Mouse (Mus musculus) intestine, postnatal 0 days (tissue): ENCODE data around the gene Asic2. TPM values are rescaled to one million over a fixed set of nuclear protein-coding genes. Genes with fewer than 3 reads are reported as not detected.

Experiments used
- ATAC-seq: fragments of 200-750 bp; cut with Nextera tagmentation; 2 replicates; pipeline ENCODE4 v1.8.0; 2017; ENCODE audit warnings: mild to moderate bottlenecking, moderate TSS enrichment, moderate library complexity
- H3K27ac ChIP-seq: fragments of 300-500 bp; sonication (generic); 2 replicates; pipeline ENCODE4 v1.5.1; 2014; ENCODE audit warnings: mild to moderate bottlenecking, low read depth, low read length, moderate library complexity
- H3K27me3 ChIP-seq: fragments of 300-500 bp; sonication (generic); replicated peaks from 2 replicates; pipeline ENCODE4 v1.6.1; 2014; ENCODE audit warnings: low read length, mixed read lengths; ENCODE audit not compliant: control insufficient read depth, insufficient read depth
- H3K36me3 ChIP-seq: fragments of 300-500 bp; sonication (generic); 2 replicates; pipeline ENCODE4 v1.6.1; 2014; ENCODE audit warnings: mild to moderate bottlenecking, moderate library complexity; ENCODE audit not compliant: control insufficient read depth, insufficient read depth
- H3K4me1 ChIP-seq: fragments of 300-500 bp; sonication (generic); replicated peaks from 2 replicates; pipeline ENCODE4 v1.6.1; 2014; ENCODE audit warnings: antibody characterized with exemption, low read length, mixed read lengths; ENCODE audit not compliant: control insufficient read depth, insufficient read depth
- H3K4me2 ChIP-seq: fragments of 300-500 bp; sonication (generic); replicated peaks from 2 replicates; pipeline ENCODE4 v1.6.1; 2014; ENCODE audit warnings: low read depth, mild to moderate bottlenecking, moderate library complexity
- H3K4me3 ChIP-seq: fragments of 300-500 bp; sonication (generic); 2 replicates; pipeline ENCODE4 v1.5.1; 2014; ENCODE audit warnings: low read depth, low read length
- H3K9ac ChIP-seq: fragments of 300-500 bp; sonication (generic); 2 replicates; pipeline ENCODE4 v1.6.1; 2014; ENCODE audit warnings: mild to moderate bottlenecking, low read depth, low read length
- H3K9me3 ChIP-seq: fragments of 300-500 bp; sonication (generic); 2 replicates; pipeline ENCODE4 v1.6.1; 2016; ENCODE audit warnings: mixed run types; ENCODE audit not compliant: control insufficient read depth
- CTCF ChIP-seq: sonication (generic); IDR thresholded peaks from 2 replicates; pipeline ENCODE4 v1.5.1; 2016; ENCODE audit warnings: low read depth, mild to moderate bottlenecking, control low read depth, antibody characterized with exemption, moderate library complexity
- WGBS: fragments of 180-500 bp; shearing (Covaris S2); extraction: QIAGEN DNeasy Blood & Tissue Kit; methylation state at CpG from one replicate; pipeline ENCODE4 v1.1.7; 2014; 5-methylcytosine and 5-hydroxymethylcytosine counted together
- polyA plus RNA-seq: library from polyadenylated mRNA; unstranded; fragments of >200 nt; fragmentation: Nextera tagmentation; extraction: Ambion mirVana; gene quantifications from 2 replicates; pipeline ENCODE4 v1.2.1, GENCODE M21; 2015

The Asic2 gene
- polyA plus RNA-seq, 1 experiment from 2014 or later = 0.55 TPM

DNA sequence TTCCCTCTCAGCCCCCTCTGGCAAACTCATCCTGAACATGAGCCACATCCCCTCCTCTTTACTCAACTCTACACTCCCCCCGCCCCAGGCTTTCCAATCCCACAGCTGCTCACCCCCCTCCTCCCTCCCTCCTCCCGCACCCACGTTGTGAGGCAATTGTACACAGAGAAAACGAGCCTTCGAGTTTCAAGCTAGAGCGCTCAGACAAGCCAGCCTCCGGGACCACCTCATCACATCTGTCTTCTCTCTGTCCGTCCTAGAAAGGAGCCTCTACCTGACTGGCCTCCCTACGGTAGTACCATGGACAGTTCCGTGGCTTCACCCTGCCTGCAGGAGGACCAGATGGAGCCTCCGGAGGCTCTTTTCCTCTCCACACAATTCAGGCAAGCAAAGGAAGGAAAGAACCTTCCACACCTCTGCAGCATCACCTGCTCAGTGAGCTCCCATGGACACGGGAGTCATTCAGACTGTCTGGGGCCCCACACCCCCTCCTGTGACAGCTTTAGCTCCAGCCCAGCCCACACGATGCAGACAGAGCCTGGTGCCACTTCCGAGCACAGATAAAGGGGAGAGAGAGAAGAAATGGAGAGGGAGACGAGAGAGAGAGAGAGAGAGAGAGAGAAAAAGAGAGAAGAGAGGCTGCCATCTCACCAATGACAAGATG is 1.5 kb downstream of the Asic2 start:
- TF ChIP-seq CTCF = no peak
- Histone ChIP-seq H3K36me3 (no peaks in the 10 kb centered on the region), H3K4me1 (no peaks in the 10 kb centered on the region), H3K9me3 (no peaks in the 10 kb centered on the region), H3K9ac (no peak overlapping the region), H3K27ac (no peak overlapping the region), H3K27me3 (peaks cover 5% of the 10 kb centered on the region; the same call in 1 of the 2 replicates), H3K4me2 (no peak overlapping the region), H3K4me3 (no peak overlapping the region)
- no peak for ATAC-seq
- WGBS = 16% methylated on average over 15 of the region's 15 CpGs

DNA sequence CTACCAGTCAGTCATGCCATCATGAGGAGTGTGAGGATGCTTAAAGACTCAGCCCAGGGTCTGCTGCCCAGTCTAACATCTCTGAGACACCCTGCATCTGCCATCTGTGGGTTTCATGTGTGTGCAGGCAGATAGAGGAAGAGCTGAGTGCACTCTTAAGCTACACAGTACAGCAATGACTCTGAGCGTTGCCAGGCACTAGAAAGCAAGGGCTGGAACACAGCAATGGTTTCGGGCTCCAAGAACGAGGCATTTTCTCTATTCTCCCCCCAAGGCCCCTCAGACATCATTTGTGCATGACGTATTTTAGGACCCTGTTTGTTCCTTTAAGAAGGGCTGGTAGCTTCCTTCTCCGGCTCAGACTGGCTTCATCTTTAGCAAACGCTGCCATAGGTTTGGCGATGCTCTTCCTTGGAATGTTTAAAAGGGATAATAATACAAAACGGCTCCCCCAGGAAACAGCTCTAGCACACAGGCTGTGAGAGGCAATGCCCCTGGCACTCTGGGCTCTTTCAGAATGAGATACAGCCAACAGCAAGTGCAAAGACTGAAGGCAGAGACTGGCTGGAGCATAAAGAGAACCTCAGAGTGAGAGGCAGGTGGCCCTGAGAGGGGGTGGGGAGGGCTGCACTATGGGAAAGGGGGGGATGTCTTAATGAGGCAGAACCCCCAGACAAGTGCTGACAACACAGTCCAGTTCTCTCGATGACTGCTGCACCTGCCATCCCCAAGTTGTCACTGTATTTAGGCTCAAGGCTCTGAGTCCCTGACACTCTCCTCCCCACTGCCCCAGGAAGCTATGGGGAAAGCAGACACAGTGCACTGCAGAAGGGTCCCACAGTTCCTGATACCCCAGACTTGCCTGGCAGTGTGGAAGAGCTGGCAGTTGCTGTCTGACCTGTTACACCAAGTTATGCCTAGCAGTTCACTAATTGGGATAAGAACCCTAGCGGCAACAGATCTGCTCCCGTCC is 2.3 kb downstream of the Asic2 start:
- Histone ChIP-seq H3K27me3 (peaks cover 5% of the 10 kb centered on the region; the same call in 1 of the 2 replicates), H3K4me1 (no peaks in the 10 kb centered on the region), H3K4me3 (no peak overlapping the region), H3K9ac (no peak overlapping the region), H3K36me3 (no peaks in the 10 kb centered on the region), H3K4me2 (no peak overlapping the region), H3K9me3 (no peaks in the 10 kb centered on the region), H3K27ac (no peak overlapping the region)
- ATAC-seq = no peak
- no peak for TF ChIP-seq CTCF
- 69% methylated on average over 11 of the region's 11 CpGs for WGBS

DNA sequence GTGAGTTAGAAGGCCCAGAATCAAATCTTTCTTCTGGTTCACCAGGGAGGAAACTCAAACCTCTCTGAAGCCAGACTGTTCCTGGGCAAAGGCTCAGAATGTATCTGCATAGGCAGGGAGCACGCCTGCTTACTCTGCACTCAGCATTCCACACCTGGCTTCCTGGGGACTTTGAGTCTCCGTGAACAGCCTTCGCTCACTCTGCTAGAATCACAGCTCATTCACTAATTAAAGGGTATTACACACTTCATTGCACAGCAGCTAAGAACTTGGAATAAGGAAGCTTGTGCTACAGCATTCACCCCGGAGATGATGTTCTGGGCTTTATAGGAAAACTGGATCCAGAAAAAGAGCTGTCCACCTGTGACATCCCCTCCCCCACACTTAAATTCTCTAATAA is 3.7 kb downstream of the Asic2 start:
- Histone ChIP-seq H3K4me2 (no peak overlapping the region), H3K36me3 (no peaks in the 10 kb centered on the region), H3K27me3 (peaks cover 5% of the 10 kb centered on the region; the same call in 1 of the 2 replicates), H3K27ac (no peak overlapping the region), H3K9me3 (no peaks in the 10 kb centered on the region), H3K4me3 (no peak overlapping the region), H3K9ac (no peak overlapping the region), H3K4me1 (no peaks in the 10 kb centered on the region)
- ATAC-seq = no peak
- 84% methylated on average over 4 of the region's 4 CpGs for WGBS
- TF ChIP-seq CTCF = no peak

DNA sequence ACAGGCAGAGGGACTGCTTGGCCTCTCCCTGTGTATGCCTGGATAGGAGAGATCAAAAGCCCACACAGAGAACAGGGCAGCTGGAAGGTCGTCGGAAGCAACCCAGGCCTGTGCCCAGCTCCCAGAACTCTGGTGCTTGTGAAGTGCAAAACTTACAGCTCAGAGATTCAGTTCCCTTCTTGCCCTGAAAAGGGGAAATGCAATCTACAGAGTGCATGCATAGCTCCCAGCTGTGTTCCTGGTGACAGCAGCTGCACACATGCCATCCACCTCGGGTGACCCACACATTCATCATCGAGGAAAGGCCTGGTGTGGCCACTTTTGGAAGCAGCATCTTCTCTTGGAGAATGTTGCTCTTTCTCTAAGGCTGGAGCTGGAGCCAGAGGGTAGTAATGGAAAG is 13.9 kb downstream of the Asic2 start:
- Histone ChIP-seq H3K4me1 (no peaks in the 10 kb centered on the region), H3K4me3 (no peak overlapping the region), H3K27ac (no peak overlapping the region), H3K36me3 (no peaks in the 10 kb centered on the region), H3K4me2 (no peak overlapping the region), H3K27me3 (no peaks in the 10 kb centered on the region), H3K9me3 (no peaks in the 10 kb centered on the region), H3K9ac (no peak overlapping the region)
- ATAC-seq = no peak
- TF ChIP-seq CTCF = no peak
- 59% methylated on average over 4 of the region's 4 CpGs for WGBS

DNA sequence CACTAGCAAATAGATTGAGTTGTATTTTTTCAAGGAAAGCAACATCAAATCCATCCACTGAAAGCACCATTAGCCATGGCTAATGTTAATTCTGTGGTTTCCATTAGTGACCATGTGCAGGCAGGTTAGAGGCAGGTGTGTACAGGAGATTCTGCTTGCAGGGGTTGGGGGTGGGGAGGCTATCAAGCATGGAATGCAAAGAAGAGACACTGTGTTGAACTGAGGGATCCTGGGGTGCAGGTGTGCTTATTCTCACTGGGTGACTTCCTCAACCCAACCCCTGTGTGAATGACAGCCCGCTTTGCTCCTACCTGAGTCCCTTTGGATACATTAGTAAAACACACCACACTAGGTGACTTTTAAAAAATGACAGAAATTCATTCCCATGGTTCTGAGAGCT is 20.2 kb downstream of the Asic2 start:
- WGBS = 86% methylated on average over 1 of the region's 1 CpGs
- Histone ChIP-seq H3K4me1 (no peaks in the 10 kb centered on the region), H3K9me3 (no peaks in the 10 kb centered on the region), H3K9ac (no peak overlapping the region), H3K4me2 (no peak overlapping the region), H3K27ac (no peak overlapping the region), H3K4me3 (no peak overlapping the region), H3K27me3 (no peaks in the 10 kb centered on the region), H3K36me3 (no peaks in the 10 kb centered on the region)
- no peak for ATAC-seq
- no peak for TF ChIP-seq CTCF

DNA sequence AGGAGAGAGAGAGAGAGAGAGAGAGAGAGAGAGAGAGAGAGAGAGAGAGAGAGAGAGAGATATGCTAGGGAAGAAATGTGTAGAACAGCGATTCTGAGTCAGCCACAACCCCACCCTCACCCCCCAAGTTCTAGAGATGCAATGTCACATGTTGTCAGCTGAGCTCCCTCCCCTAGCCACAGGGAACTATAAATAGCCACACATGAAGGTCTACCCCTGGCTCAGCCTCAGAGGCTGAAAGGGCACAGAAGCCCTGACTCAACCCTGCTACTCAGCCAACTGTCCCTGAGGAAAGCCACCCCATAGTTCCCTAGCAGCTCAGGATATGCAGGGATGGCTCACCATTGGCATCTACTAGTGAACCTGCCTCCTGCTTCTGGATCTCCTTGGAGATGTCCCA is 26.1 kb downstream of the Asic2 start:
- no peaks in the 10 kb centered on the region for H3K36me3 ChIP-seq
- no peaks in the 10 kb centered on the region for H3K27me3 ChIP-seq
- TF ChIP-seq CTCF = no peak
- no peak overlapping the region for H3K4me3 ChIP-seq
- no peak overlapping the region for H3K9ac ChIP-seq
- no peaks in the 10 kb centered on the region for H3K4me1 ChIP-seq
- H3K9me3 ChIP-seq = no peaks in the 10 kb centered on the region
- WGBS = 88% methylated on average over 1 of the region's 1 CpGs
- no peak overlapping the region for H3K27ac ChIP-seq
- no peak overlapping the region for H3K4me2 ChIP-seq
- ATAC-seq = no peak
